Mouse (Mus musculus) midbrain, embryonic 14.5 days (tissue): ENCODE results near the gene Hoxb1. TPM values are rescaled to one million over a fixed set of nuclear protein-coding genes. Genes with fewer than 3 reads are reported as not detected.

Source experiments
- ATAC-seq: fragments of 200-750 bp; cut with Nextera tagmentation; 2 replicates; pipeline ENCODE4 v1.8.0; 2017; ENCODE audit warnings: moderate number of reproducible peaks, moderate library complexity; ENCODE audit not compliant: low FRiP score, low TSS enrichment
- DNase-seq: peaks from one replicate; pipeline ENCODE4 v3.0.0-alpha.2; 2015
- H3K27ac ChIP-seq: fragments of 300-500 bp; sonication (generic); replicated peaks from 2 replicates; pipeline ENCODE4 v1.5.1; 2014; ENCODE audit warnings: mild to moderate bottlenecking, low read depth, low read length, moderate library complexity
- H3K27me3 ChIP-seq: fragments of 300-500 bp; sonication (generic); 2 replicates; pipeline ENCODE4 v1.6.1; 2014; ENCODE audit warnings: low read length, control low read depth, mixed read lengths; ENCODE audit not compliant: control insufficient read depth, insufficient read depth
- H3K36me3 ChIP-seq: fragments of 300-500 bp; sonication (generic); 2 replicates; pipeline ENCODE4 v1.6.1; 2014; ENCODE audit warnings: low read length, control low read depth; ENCODE audit not compliant: control insufficient read depth, insufficient read depth
- H3K4me1 ChIP-seq: fragments of 300-500 bp; sonication (generic); 2 replicates; pipeline ENCODE4 v1.6.1; 2014; ENCODE audit warnings: mild to moderate bottlenecking, antibody characterized with exemption, low read length, control low read depth; ENCODE audit not compliant: control insufficient read depth, insufficient read depth
- H3K4me2 ChIP-seq: fragments of 300-500 bp; sonication (generic); 2 replicates; pipeline ENCODE4 v1.6.1; 2014; ENCODE audit warnings: mild to moderate bottlenecking, low read length, moderate library complexity
- H3K4me3 ChIP-seq: fragments of 300-500 bp; sonication (generic); replicated peaks from 2 replicates; pipeline ENCODE4 v1.5.1; 2014; ENCODE audit warnings: low read depth, low read length
- H3K9ac ChIP-seq: fragments of 300-500 bp; sonication (generic); replicated peaks from 2 replicates; pipeline ENCODE4 v1.6.1; 2014; ENCODE audit warnings: mild to moderate bottlenecking, low read length, moderate library complexity
- H3K9me3 ChIP-seq: fragments of 300-500 bp; sonication (generic); 2 replicates; pipeline ENCODE4 v1.6.1; 2016; ENCODE audit warnings: low read length, control low read depth, mixed read lengths; ENCODE audit not compliant: control insufficient read depth
- WGBS: fragments of 180-500 bp; shearing (Covaris S2); extraction: QIAGEN DNeasy Blood & Tissue Kit; methylation state at CpG from one replicate; pipeline ENCODE4 v1.1.7; 2014; 5-methylcytosine and 5-hydroxymethylcytosine counted together
- polyA plus RNA-seq: library from polyadenylated mRNA; unstranded; fragments of >200 nt; fragmentation: Nextera tagmentation; extraction: Ambion mirVana; gene quantifications from 2 replicates; pipeline ENCODE4 v1.2.1, GENCODE M21; 2014

The Hoxb1 gene
- polyA plus RNA-seq, 1 experiment from 2014 or later, result not detected

- no peak overlapping the region for H3K4me2 ChIP-seq
- H3K27me3 ChIP-seq, result peaks cover 97% of the 10 kb centered on the region
- 10% methylated on average over 7 of the region's 7 CpGs for WGBS
- H3K4me3 ChIP-seq, result no peak overlapping the region
- H3K4me1 ChIP-seq, result no peaks in the 10 kb centered on the region
- H3K27ac ChIP-seq, result no peak overlapping the region
- ATAC-seq, result no peak
- H3K36me3 ChIP-seq, result no peaks in the 10 kb centered on the region
- no peak overlapping the region for H3K9ac ChIP-seq
- DNase-seq, result no peak
- H3K9me3 ChIP-seq, result no peaks in the 10 kb centered on the region
Measured at GRCm38 (mm10) chr11:96338957-96339855, 26.3 kb upstream of the Hoxb1 start.

- ATAC-seq, result no peak
- H3K27ac ChIP-seq, result no peak overlapping the region
Measured at GRCm38 (mm10) chr11:96340698-96341365, 24.7 kb upstream of the Hoxb1 start.

GRCm38 (mm10) chr11:96341701-96342575 is 23.6 kb upstream of the Hoxb1 start:
- no peaks in the 10 kb centered on the region for H3K36me3 ChIP-seq
- H3K4me3 ChIP-seq, result no peak overlapping the region
- ATAC-seq (no peak), DNase-seq (no peak)
- H3K4me1 ChIP-seq, result no peaks in the 10 kb centered on the region
- no peaks in the 10 kb centered on the region for H3K9me3 ChIP-seq
- H3K4me2 ChIP-seq, result no peak overlapping the region
- H3K27me3 ChIP-seq, result peaks cover 97% of the 10 kb centered on the region
- under 1% methylated on average over 40 of the region's 40 CpGs for WGBS
- no peak overlapping the region for H3K9ac ChIP-seq
- no peak overlapping the region for H3K27ac ChIP-seq

More at GRCm38 (mm10) chr11:96340698-96341365, 24.7 kb upstream of the Hoxb1 start:
- peaks cover 97% of the 10 kb centered on the region for H3K27me3 ChIP-seq
- H3K36me3 ChIP-seq, result no peaks in the 10 kb centered on the region
- H3K9ac ChIP-seq, result no peak overlapping the region
- H3K4me2 ChIP-seq, result no peak overlapping the region
- no peak overlapping the region for H3K4me3 ChIP-seq
- DNase-seq, result no peak
- no peaks in the 10 kb centered on the region for H3K4me1 ChIP-seq
- under 1% methylated on average over 36 of the region's 36 CpGs for WGBS
- no peaks in the 10 kb centered on the region for H3K9me3 ChIP-seq

GRCm38 (mm10) chr11:96342576-96342930 is 23.0 kb upstream of the Hoxb1 start:
- no peaks in the 10 kb centered on the region for H3K4me1 ChIP-seq
- WGBS, result 1% methylated on average over 4 of the region's 4 CpGs
- ATAC-seq, result no peak
- no peak for DNase-seq
- no peaks in the 10 kb centered on the region for H3K9me3 ChIP-seq
- peaks cover 95% of the 10 kb centered on the region for H3K27me3 ChIP-seq
- no peak overlapping the region for H3K4me2 ChIP-seq
- H3K36me3 ChIP-seq, result no peaks in the 10 kb centered on the region
- no peak overlapping the region for H3K4me3 ChIP-seq
- no peak overlapping the region for H3K9ac ChIP-seq
- no peak overlapping the region for H3K27ac ChIP-seq

GRCm38 (mm10) chr11:96343206-96343745 is 22.3 kb upstream of the Hoxb1 start:
- peaks cover 95% of the 10 kb centered on the region for H3K27me3 ChIP-seq
- no peak overlapping the region for H3K4me2 ChIP-seq
- H3K4me3 ChIP-seq, result no peak overlapping the region
- H3K9me3 ChIP-seq, result no peaks in the 10 kb centered on the region
- H3K4me1 ChIP-seq, result no peaks in the 10 kb centered on the region
- H3K27ac ChIP-seq, result no peak overlapping the region
- WGBS, result 6% methylated on average over 2 of the region's 2 CpGs
- ATAC-seq (no peak), DNase-seq (no peak)
- no peak overlapping the region for H3K9ac ChIP-seq
- H3K36me3 ChIP-seq, result no peaks in the 10 kb centered on the region

- DNase-seq, result no peak
- 2% methylated on average over 39 of the region's 40 CpGs for WGBS
- Histone ChIP-seq H3K4me2 (no peak overlapping the region), H3K9me3 (no peaks in the 10 kb centered on the region), H3K4me1 (no peaks in the 10 kb centered on the region), H3K4me3 (no peak overlapping the region), H3K27ac (no peak overlapping the region), H3K36me3 (no peaks in the 10 kb centered on the region), H3K27me3 (peaks cover 95% of the 10 kb centered on the region), H3K9ac (no peak overlapping the region)
- ATAC-seq, result no peak
Measured at GRCm38 (mm10) chr11:96344061-96344877, 21.3 kb upstream of the Hoxb1 start.

- Histone ChIP-seq H3K9ac (no peak overlapping the region), H3K4me2 (no peak overlapping the region), H3K4me1 (no peaks in the 10 kb centered on the region), H3K4me3 (no peak overlapping the region), H3K27me3 (peaks cover 95% of the 10 kb centered on the region), H3K9me3 (no peaks in the 10 kb centered on the region), H3K36me3 (no peaks in the 10 kb centered on the region), H3K27ac (no peak overlapping the region)
- no peak for ATAC-seq
- DNase-seq, result no peak
- WGBS, result under 1% methylated on average over 6 of the region's 6 CpGs
Measured at GRCm38 (mm10) chr11:96344878-96345159, 20.7 kb upstream of the Hoxb1 start.
